Mouse (Mus musculus): Measurements from ENCODE around the gene Cdk7. TPM values are rescaled to one million over a fixed set of nuclear protein-coding genes. Genes with fewer than 3 reads are reported as not detected.

The Cdk7 gene
- total RNA-seq, 2 experiments from 2014 or later = 42.2 to 42.3 TPM

- no peak for DNase-seq
These were observed 2.7 kb downstream of the Cdk7 start for GRCm38 (mm10) chr13:100728086-100728485.

- no peak for DNase-seq
These were observed 5.5 kb downstream of the Cdk7 start for GRCm38 (mm10) chr13:100725194-100725593.

GRCm38 (mm10) chr13:100724051-100724754 is 6.5 kb downstream of the Cdk7 start:
- peak; percentile 53 for DNase-seq

GRCm38 (mm10) chr13:100721656-100722055 is 9.1 kb downstream of the Cdk7 start:
- DNase-seq = no peak

GRCm38 (mm10) chr13:100715467-100715866 is 15.3 kb downstream of the Cdk7 start:
- DNase-seq = no peak

- no peak for DNase-seq
These were observed 24.5 kb downstream of the Cdk7 start for GRCm38 (mm10) chr13:100706206-100706605.

GRCm38 (mm10) chr13:100703468-100703867 is 27.3 kb downstream of the Cdk7 start:
- peak; percentile 41 for DNase-seq

GRCm38 (mm10) chr13:100698866-100699265 is 31.9 kb downstream of the Cdk7 start:
- DNase-seq = no peak

- DNase-seq = no peak
These were observed 33.2 kb downstream of the Cdk7 start for GRCm38 (mm10) chr13:100697541-100697940.

- DNase-seq = no peak
These were observed 43.2 kb downstream of the Cdk7 start for GRCm38 (mm10) chr13:100687513-100687912.

GRCm38 (mm10) chr13:100684355-100684754 is 46.4 kb downstream of the Cdk7 start:
- no peak for DNase-seq

GRCm38 (mm10) chr13:100682837-100683236 is 47.9 kb downstream of the Cdk7 start:
- DNase-seq = no peak

GRCm38 (mm10) chr13:100681615-100682014 is 49.1 kb downstream of the Cdk7 start:
- no peak for DNase-seq

GRCm38 (mm10) chr13:100675936-100676635 is 54.7 kb downstream of the Cdk7 start:
- peak; percentile 44 for DNase-seq

GRCm38 (mm10) chr13:100670181-100670741 is 60.5 kb downstream of the Cdk7 start:
- no peak for DNase-seq

GRCm38 (mm10) chr13:100669291-100670022 is 61.3 kb downstream of the Cdk7 start, which contains the start of gene Ccdc125:
Gene Ccdc125 (plus strand): TSS chr13:100669717.
- peak; percentile 55 for DNase-seq

- peak; percentile 71 for DNase-seq
These were observed 70.8 kb downstream of the Cdk7 start for GRCm38 (mm10) chr13:100659864-100660456.

- DNase-seq = no peak
These were observed 72.6 kb downstream of the Cdk7 start for GRCm38 (mm10) chr13:100658091-100658490.
